Mouse (Mus musculus) adrenal gland, postnatal 0 days (tissue): ENCODE measurements around the gene Kalrn. TPM values are rescaled to one million over a fixed set of nuclear protein-coding genes. Genes with fewer than 3 reads are reported as not detected.

ENCODE experiments used
- polyA plus RNA-seq: library from polyadenylated mRNA; unstranded; fragments of >200 nt; fragmentation: Nextera tagmentation; extraction: Ambion mirVana; gene quantifications from 2 replicates; pipeline ENCODE4 v1.2.1, GENCODE M21; 2015

Kalrn gene
- 4.3 and 5.0 TPM in 2 replicates for polyA plus RNA-seq

DNA sequence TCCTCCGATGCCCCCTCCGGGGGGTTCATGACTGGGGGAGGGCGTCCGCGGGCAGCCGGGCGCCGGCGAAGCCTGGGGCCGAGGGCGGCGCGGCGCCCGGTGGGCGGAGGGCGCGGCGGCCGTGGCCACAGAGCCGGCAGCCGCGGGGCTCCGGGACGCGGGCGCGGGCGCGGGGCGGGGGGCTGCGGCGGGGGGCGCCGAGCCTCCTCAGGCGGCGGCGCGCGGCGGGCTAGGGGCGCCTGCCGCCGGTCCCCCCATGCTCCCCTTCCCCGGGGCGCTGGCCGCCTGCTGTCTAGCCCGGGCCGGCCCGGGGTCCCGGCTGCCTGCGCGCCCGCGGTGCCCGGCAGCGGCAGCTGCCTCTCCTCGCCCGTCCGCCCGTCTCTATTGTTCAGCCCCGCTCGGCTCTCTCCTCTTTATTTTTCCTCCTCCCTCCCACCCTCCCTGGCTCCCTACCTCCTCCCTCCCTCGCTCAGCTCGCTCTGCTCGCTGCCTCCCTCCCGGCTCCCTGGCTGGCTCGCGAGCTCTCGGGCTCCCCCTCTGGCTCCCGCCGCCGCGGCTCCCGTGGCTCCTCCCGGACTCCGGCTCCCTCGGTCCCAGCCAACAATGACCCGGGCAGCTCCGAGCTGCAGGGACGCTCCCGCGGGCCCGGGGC, at the start of gene Kalrn:
Kalrn (minus strand) TSS at position 382 of the 652 bp plus-strand sequence.

DNA sequence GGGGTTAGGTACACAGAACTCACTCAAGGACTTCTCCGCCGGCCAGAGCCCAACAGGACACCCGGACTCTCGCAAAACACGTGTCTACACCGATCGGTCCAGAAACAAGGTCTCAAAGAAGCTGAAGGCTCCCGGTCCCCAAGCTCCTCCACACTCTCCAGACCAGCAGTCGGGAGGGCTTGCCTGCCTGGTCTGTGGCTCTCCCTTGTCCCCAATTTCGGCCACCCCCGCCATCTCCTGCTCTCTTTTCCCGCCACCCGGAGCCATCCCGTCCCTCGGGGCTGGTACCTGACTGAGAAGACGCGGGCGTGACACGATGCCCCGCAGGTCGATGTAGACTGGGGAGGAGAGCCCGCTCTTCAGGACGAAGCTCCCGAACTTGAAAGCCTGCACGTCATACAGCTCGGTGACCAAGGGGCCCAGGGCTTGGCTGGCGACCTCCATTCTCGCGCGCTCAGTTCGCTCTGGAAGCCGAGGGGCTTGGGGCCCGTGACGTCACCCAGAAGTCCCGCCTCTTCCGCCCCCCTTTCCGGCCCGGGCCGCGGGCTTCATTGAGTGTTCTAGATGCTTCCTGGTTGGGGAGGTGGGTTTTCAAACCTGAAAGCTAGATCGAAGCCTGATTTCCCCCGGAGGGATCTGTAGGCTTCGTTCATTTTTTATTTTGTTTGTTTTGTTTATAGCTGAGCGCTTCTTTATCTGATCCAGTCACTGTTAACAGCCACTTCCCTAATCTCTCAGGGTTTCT, 606.6 kb downstream of the Kalrn start, which contains the start of gene Umps:
Umps (minus strand) TSS at position 501 of the 745 bp plus-strand sequence.

Other genes starting within 250 kb of the Kalrn start
- not detected in 2 replicates for gene Ropn1, start 76.4 kb upstream of the Kalrn start, polyA plus RNA-seq
- 2.0 and 2.8 TPM in 2 replicates for gene Ccdc14, start 117.1 kb upstream of the Kalrn start, polyA plus RNA-seq
- 25.7 and 29.2 TPM in 2 replicates for gene Mylk, start 171.7 kb upstream of the Kalrn start, polyA plus RNA-seq